Mouse (Mus musculus) testis, postnatal 14 days (tissue): ENCODE data around the gene Foxo1.
A peak's percentile ranks its signal among the peaks of the same experiment; 100 is the strongest.

Source experiments
- DNase-seq: peaks from one replicate; pipeline ENCODE4 v3.0.0; 2021; ENCODE audit warnings: low spot score

The Foxo1 gene

DNA sequence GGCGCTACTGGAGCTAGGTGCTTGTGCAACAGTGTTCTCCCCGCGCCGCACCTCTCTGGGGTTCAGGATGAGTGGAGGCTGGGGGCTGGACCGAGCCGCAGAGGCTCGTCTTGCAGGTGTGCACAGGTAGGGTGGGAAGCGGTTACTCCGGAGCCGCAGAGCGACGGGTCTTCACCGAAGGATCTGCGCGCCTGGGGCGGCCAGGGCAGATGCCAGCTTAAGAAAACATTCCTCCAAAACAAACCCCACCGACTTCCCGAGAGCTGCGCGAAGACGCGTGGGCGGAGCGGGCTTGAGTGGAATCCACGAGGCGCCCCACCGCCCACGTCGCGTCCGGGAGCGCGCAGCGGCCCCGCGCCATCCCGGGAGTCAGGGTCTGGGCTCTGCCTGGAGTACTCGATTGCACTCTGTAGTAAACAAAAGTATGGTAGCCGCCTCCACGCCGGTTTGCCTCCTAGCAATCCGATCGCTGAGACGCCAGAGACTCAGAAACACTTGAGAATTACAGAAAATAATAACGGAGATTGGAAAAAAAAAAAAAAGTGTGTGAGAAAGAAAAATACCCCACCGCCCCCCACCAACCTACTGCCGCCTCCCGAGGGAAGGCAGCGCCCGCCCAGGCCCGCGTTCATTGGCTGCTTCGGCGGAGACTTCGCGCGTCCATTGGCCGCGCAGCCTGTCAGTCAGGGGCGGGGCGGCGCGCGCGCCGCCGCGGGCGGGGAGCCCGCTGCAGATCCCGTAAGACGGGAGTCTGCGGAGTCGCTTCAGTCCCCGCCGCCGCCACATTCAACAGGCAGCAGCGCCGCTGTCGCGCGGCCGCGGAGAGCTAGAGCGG, at the start of gene Foxo1:
TSS of gene Foxo1 (plus strand) at position 685 of the 835 bp plus-strand sequence.
- peak; percentile 88 for DNase-seq

DNA sequence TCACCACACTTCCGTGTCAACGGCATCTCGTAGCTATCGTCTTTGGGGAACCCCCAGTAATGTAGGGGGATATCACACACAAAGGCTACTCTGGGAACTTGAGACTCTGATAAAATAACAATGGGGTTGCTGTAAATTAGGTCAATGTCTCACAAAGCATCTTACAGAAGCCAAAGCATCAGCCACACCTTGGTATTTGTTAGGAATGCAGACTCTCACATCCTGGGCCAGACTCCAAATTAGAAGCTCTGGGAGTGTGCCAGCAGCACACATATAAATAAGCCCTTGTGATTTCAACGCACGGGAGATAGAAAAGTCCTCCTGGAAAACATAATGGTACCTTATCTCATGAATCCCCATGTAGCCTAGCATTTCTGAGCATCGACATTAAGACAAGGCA, 49.3 kb upstream of the Foxo1 start:
- no peak for DNase-seq

DNA sequence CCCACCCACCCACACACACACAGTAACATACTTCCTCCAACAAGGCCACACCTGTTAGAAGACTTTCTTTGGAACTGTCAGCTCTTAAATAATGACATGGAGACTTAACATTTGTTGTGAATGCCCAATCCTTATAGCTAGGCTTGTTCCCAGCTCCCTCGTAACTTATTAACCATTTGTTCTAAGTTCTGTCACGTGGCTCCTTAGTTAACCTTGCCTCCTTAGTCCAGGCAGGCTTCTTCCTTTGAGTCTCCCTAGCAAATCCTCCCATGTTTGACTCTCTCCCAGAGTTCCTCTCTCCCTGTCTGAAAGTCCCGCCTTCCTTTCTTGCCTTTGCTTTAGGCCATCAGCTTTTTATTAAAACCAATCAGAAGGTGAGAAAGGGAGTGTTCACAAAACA, 47.1 kb upstream of the Foxo1 start:
- DNase-seq, result no peak

DNA sequence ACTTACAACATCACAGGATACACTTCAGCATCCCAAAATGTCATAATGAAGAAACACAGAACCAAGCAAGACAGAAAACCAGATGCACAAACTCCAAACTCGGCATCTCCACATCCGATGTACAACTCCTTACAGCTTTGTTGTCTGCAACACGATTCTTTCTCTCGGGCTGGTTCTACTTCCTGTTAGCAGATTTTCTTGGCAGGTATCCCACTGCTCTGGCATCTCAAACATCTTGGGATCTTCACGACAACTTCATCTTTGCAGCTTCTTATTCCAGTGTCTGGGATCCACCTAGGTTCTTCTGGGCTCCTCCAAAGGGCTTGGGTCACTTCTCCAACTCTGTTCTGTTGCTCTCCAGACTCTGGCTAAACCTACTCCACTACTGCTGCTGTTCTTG, 46.2 kb upstream of the Foxo1 start:
- DNase-seq, result no peak

DNA sequence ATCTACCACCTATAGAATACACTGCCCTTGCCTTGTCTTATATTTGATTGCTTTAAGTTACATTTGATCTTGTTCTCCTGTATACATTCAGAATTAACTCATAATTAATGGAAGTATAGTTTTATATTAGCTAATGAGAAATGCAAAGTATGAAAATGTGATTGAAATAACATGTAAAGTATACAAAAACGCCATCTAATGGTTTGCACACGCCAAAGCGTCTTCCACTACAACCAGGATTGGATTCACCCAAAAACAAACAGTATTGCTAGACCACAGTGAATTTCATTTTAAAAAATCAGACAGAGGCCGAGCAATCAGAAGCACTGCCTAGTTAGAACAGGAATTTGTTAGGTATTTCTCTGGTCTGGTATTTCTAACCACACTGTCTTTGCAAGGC, 31.6 kb upstream of the Foxo1 start:
- no peak for DNase-seq

DNA sequence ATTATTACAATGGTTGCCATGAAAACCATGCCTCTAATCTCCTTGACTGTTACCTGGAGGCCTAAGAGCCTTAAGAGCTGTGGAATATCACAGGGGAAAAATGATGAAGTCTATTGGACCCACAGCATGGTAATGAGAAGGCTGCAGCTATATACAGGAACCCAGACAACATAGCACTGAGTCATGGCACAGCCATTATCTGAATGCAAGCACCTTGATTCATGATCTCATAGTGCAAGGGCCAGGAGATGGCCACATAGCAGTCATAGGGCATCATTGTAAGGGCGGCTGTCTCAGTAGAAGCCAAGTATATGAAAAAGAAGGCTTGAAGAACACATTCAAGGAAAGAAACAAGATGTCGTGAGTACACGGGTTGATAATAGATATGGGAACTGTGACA, 31.0 kb upstream of the Foxo1 start:
- DNase-seq, result no peak

DNA sequence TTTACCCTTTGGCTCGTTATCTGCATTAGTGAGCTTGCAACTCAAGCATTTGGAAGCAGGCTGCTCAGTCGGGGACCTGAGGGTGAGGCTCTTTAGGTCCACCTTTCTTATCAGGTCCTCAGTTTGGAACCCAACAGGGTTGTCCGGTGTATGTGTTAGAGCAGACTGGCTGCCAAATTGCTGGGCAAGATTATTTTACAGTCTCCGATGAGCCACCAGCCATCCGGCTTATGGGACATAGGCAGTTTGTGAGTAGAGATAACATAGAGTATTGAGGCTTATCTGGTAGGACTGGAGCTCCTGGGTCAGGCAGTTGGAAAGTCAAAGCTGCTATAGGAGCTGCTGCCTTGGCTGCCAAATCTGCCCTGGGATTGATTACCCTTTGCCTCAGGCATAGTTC, 27.1 kb upstream of the Foxo1 start:
- DNase-seq, result no peak

DNA sequence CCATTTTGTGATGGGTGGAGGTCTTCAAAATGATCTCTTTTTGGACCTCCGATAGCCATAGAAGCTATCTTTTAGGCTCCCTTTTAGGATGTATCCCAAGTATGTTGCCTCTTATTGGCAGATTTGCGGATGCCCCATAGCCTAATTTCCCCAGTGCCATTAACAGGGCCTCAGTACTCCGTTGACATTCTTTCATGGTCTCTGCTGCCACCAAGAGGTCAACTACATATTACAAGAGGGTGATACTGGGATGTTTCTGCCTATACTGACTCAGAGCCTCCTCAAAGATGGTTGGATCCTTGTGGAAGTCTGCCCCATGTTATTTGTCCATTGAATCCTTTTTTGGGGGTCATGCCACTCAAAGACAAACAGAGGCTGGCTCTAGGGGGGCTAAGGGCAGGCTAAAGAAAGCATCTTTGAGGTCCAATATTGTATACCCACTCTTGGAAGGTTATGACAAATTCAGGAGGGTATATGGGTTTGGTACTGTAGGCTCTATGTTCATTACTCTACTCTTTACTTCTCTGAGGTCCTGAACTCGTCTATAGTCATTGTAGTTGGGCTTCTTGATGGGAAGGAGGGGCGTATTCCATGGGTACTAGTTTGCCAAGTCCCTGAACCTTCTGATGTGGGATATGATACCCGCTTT, 25.6 kb upstream of the Foxo1 start:
- DNase-seq, result no peak

DNA sequence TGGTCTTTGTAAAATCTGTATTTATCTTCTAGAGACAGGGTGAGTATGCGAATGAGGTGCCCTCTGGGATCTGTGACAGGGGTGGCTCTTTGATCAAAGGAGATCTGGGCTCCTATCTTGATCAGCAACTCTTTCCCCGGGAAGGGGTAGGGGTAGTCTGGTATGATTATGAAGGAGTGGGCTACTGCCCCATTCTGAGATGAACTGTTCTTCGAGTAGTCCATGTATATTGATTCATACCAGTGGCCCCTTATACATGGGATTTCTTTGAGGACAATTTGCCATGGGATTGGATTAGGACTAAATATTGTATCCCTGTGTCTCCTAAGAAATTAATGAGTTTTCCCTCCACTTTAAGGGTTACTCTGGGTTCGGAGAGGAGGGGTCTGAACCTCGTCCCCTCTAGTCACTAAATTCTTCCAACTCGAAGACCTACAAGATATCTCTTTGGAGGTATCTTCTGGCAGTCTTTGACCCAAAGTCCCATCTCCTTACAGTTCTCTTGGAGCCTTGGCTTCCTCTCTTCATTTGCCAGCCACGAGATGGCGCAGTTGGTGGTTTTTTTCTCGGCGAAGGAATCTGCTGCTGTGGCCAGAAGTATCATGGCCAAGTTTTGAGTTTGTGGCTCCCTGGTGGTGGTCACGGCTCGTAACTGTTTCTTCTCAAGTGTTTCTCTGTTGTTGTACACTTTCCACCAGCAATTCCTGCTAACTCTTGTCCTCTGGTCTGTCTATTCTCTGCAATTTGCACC, 24.7 kb upstream of the Foxo1 start:
- no peak for DNase-seq

DNA sequence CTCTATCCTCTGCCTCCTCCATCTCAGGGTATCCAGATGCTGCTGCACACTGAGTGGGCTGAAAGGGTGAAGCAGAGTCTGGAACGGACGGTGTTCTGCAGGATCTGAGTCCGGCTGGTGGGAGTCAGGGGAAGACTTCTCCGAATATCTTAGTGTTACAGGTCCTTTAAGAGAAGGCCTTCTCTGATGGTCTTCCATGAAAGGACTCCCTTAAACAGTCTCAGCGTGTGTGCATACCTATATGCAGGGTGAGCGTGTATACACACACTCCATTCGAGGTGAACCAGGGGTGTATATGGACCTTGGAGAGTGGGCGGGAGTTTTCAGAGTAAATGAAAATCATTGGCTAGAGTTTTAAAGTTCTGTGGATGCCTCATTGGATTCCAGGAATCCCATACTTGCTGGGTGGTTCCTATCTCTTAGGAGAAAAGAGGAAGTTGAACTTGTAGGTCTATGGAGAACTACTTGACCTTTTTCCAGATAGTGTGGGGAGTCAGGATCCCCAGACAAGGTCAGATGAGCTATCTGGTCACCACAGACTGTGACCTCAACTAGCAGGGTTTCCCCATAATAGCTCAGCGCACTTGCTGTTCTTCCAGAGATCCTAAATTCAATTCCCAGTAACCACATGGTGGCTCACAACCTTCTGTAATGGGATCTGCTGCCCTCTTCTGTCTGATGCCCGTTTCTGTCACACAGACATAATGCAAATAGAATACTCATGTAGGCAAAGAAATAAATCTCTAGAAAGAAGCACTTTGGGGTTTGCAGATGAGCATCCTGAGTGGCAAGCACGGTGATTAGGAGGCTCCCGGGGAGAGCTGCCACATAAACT, 21.9 kb upstream of the Foxo1 start:
- DNase-seq, result no peak

DNA sequence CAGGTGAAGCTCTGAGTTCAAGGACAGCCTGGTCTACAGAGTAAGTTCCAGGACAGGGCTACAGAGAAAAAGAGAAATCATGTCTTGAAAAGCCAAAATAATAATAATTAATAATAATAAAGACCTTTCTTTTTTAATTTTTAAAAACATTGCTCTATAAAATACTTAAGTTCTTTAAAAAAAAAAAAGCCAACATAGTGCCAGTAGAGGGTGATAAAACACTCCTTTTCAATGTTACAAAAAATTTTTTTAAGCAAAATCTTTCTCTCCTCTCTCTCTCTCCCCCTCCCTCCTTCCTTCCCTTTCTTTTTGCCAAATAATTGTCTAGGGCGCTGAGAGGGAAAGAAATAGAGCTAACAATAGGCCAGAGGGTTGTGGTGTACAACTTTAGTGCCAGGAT, 17.0 kb upstream of the Foxo1 start:
- no peak for DNase-seq

DNA sequence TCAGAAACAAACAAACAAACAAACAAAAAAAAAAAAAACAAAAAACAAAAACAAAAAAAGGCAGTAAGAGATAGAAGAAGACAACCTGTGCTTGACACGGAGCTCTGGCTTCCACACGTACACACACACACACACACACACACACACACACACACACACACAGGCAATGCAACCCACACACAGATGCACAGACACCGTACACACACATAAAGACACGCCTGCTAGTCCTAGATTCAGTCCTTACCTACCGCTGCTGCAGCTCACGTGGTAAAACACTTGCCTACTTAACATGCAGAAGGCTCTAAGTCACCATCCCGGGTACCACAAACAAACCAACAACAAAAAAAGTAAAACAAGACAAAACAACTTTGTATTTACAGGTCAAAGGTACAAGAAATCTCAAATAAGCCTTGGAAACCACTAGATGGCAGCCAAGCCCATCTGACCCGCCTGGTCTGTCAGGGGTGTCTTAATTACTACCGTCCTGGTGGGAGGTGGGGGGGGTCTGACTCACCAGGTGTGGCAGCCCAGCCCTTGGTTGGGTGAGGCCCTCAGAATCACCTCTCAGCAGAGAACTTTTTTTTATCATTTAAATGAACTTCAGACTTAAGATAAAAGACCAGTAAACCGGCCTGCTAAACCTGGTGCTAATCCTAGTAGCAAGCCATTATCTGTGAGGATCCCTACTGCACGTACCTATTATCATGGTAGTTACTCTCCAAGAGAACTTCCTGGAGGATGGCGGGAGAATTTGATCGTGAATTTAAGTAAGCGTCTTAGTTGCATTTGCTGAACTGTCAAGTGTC, 14.3 kb upstream of the Foxo1 start:
- no peak for DNase-seq

DNA sequence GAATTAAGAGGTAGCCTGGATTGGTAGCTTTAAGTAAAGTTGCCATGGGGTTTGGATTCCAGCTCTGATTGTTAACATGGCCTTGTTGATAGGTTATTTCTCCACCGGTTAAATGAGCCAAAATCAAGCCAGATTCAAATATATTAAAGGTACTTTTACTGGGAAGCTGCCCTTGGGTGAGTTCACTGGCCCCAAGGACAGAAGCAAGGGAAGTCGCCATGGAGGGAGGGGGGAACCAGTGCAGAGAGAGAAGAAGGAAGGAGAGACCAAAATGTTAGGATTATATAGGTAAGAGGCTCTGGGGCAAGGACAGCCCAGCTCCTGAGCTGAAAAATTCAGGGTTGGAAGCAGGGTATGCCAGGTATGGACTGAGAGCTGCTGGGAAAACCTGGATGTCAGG, 13.6 kb upstream of the Foxo1 start:
- DNase-seq, result no peak

DNA sequence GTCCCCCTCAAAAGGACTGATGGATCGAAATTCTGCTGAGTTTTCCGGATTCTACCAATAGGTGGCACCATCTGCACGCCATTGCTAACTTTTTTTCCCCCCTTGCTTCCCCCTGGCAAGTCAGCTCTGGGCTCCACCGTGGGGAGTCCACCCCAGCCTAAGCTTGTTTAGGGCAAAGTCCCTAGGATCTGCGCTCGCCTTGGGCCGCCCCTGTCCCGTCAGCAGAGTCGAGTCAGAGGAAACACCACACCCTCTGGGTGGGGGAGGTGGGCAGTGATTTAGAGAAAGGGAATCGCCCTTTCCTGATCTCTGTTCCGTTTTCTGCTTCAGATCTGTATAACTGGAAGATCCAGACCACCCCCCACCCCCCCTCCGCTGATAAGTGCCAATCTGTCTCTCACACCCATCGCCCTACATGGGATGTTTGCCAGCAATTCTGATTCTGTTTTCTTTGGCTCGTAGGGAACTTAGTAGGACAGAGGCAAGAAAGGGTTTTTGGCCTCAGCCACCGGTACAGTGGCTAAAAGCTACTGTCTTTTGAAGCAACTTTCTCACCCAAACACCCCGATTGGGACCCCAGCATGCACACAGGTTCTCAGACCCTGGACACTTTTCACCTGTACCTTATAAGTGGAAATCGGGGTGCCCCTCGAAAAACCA, 10.2 kb upstream of the Foxo1 start:
- no peak for DNase-seq

DNA sequence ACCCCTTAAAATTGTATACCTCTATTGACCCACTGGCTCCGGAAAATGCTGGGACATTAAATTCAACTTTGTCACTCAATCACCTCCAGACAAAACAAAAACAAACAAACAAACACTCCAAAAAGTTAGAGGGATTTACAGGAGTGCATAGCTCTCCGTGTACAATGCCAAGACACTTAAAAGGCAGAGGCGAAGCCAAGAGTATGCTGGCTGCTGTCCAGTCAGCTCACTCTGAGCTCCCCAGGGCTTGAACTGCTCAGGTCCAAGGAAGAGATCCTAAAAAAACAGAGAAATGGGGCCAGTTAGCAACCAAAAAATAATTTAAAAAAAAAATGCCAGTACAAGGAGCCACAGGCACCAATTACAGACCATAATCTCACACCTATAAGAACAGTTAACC, 9.6 kb upstream of the Foxo1 start:
- no peak for DNase-seq

DNA sequence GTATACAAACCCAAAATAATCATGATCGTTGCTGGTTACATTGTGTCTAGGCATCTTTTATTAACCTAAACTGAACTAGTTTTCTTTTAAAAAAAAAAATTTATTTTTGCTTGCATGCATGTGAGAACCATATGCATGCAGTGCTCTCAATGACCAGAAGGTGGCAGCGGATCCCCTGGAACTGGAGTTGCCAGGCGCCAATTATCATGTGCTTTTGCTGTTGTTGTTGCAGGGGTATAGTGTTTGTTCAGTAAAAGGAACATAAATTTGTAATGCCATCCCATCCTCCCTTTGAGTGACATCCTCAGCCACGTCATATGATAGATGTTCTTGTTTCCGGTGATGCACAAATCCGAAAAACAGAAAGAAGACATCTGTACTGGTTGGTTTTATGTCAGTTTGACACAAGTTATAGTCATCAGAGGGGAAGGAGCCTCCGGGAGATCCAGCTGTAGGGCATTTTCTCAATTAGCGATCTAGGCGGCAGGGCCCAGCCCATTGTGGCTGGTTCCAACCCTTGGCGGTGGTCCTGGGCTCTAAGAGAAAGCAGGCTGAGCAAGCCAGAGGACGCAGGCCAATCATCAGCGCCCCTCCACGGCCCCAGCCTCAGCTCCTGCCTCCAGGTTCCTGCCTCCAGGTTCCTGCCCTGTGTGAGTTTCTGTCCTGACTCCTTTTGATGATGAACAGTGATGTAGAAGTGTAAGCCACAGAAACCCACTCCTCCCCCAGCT, 5.5 kb upstream of the Foxo1 start:
- DNase-seq, result peak; percentile 59

DNA sequence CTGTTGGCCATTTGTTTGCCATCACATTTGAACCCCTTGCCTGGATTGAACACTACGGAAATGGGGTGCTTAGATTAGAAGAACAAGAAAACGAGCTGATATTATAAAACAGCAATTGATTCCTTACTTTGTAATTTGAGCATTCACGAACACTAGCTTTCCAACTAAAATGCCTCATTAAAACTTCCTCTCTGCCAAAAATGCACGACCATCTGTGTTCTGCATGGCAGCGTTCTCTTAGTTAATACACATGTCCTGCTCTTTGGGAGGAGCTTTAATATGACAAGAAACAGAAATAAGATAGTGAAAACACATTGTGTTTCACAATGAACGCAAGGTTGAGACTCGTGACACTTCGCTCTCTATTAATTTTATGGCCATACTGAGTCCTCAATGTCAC, 3.8 kb upstream of the Foxo1 start:
- no peak for DNase-seq

DNA sequence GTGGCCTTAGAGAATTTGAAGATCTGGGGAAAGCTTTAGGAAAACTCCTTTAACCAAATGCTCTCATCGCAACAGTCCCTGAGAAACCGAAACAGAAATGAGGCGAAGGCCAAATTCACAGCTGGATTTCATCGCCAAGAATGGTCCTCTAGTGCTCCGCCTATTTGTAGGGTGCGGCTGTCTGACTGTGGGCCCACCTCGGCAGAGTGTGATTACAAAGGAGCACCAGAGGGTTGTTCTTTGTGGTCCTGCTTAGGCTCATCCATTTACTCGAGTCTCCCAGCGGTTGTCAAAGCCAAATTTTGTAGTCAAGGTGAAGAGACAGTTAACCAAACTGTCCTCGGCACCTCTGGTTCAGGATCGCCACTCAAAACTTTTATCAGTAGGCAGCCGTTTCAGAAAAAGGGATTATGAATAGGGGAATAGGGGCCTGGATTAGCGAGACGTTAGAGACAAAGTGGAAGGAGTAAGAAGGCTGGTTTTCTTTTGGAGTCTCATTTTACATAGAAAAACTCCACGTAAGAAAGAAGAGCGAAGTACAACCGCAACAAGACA, 1.5 kb upstream of the Foxo1 start:
- DNase-seq, result peak; percentile 37

DNA sequence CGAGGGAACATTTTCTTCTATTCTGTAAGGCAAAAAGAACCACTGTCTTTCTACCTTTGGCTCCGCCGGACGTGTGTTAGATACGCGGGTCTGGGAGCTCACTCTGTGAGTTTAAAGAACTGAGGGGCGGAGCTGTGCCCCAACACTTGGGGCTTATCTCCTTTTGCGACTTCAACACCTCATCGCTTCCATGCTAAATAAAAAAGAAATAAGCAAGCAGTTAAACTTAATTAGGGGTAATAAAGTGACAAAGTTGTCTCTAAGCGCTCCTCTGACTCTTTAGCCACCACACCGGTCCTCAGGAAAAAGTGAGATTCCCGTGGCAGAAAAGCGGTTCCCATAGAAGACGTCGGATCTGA, 864 bp upstream of the Foxo1 start:
- DNase-seq, result no peak

DNA sequence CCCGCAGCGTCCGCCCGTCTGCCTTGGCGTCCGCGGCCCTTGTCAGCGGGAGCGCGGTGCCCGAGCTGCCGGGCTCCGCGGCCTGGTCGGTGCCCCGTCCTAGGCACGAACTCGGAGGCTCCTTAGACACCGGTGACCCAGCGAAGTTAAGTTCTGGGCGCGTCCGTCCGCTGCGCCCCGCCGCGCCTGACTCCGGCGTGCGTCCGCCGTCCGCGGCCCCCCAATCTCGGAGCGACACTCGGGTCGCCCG, 276 bp downstream of the Foxo1 start:
- no peak for DNase-seq
